Mouse (Mus musculus): ENCODE results near the gene Tango2. TPM values are rescaled to one million over a fixed set of nuclear protein-coding genes. Genes with fewer than 3 reads are reported as not detected.

Gene Tango2
- 20.4 and 27.9 TPM in 2 replicates for polyA plus RNA-seq (2014; fragmentation: Nextera tagmentation; extraction: Ambion mirVana)

- H3K27ac ChIP-seq (replicated peaks; ENCODE audit: low read depth, low read length): no peak within 1 kb of the TSS
- H3K4me1 ChIP-seq (ENCODE audit: control insufficient read depth, insufficient read depth, low read length): no peaks in the 10 kb centered on the region
These were observed at the start of gene Tango2, which contains the start of gene Arvcf for GRCm38 (mm10) chr16:18347931-18348600. Gene Tango2 (minus strand): TSS chr16:18348103. Gene Arvcf (plus strand): TSS chr16:18348182.

GRCm38 (mm10) chr16:18396791-18397621 lies 49.1 kb upstream of the Tango2 start:
- H3K4me1 ChIP-seq (ENCODE audit: control insufficient read depth, insufficient read depth, low read length): peaks cover 17% of the 10 kb centered on the region
- no peak overlapping the region; the same call in 1 of the 2 replicates for H3K4me2 ChIP-seq (ENCODE audit: low read depth, low read length)
- no peak for DNase-seq (ENCODE audit: low spot score)
- no peak overlapping the region for H3K9ac ChIP-seq (replicated peaks; ENCODE audit: low read length)
- WGBS: 92% methylated on average over 27 of the region's 27 CpGs
- no peaks in the 10 kb centered on the region for H3K27me3 ChIP-seq (ENCODE audit: control insufficient read depth, insufficient read depth, low read length)
- H3K27ac ChIP-seq (replicated peaks; ENCODE audit: low read depth, low read length): no peak overlapping the region
- ATAC-seq (replicated peaks; ENCODE audit: insufficient number of reproducible peaks, low FRiP score, low TSS enrichment, low read depth): no peak
- H3K36me3 ChIP-seq (replicated peaks; ENCODE audit: control insufficient read depth, insufficient read depth, low read depth, low read length): peaks cover 8% of the 10 kb centered on the region
- no peak overlapping the region for H3K4me3 ChIP-seq (ENCODE audit: low read depth, low read length)
- no peaks in the 10 kb centered on the region for H3K9me3 ChIP-seq (replicated peaks; ENCODE audit: control insufficient read depth, low read length)

More at GRCm38 (mm10) chr16:18347931-18348600, at the start of gene Tango2, which contains the start of gene Arvcf:
- peak; percentile 88 for ATAC-seq (replicated peaks; ENCODE audit: insufficient number of reproducible peaks, low FRiP score, low TSS enrichment, low read depth)
- no peaks in the 10 kb centered on the region for H3K9me3 ChIP-seq (replicated peaks; ENCODE audit: control insufficient read depth, low read length)
- WGBS: under 1% methylated on average over 44 of the region's 44 CpGs
- H3K27me3 ChIP-seq (ENCODE audit: control insufficient read depth, insufficient read depth, low read length): peaks cover 10% of the 10 kb centered on the region
- peak within 1 kb of the TSS; percentile 94 for H3K4me2 ChIP-seq (ENCODE audit: low read depth, low read length)
- no peaks in the 10 kb centered on the region for H3K36me3 ChIP-seq (replicated peaks; ENCODE audit: control insufficient read depth, insufficient read depth, low read depth, low read length)
- peak within 1 kb of the TSS; percentile 64 for H3K4me3 ChIP-seq (ENCODE audit: low read depth, low read length)
- peak; percentile 95 for DNase-seq (ENCODE audit: low spot score)
- peak within 1 kb of the TSS; percentile 65 for H3K9ac ChIP-seq (replicated peaks; ENCODE audit: low read length)

- no peak overlapping the region for H3K4me2 ChIP-seq (ENCODE audit: low read depth, low read length)
- H3K9ac ChIP-seq (replicated peaks; ENCODE audit: low read length): no peak overlapping the region
- peaks cover 8% of the 10 kb centered on the region for H3K36me3 ChIP-seq (replicated peaks; ENCODE audit: control insufficient read depth, insufficient read depth, low read depth, low read length)
- 84% methylated on average over 2 of the region's 2 CpGs for WGBS
- ATAC-seq (replicated peaks; ENCODE audit: insufficient number of reproducible peaks, low FRiP score, low TSS enrichment, low read depth) (no peak), DNase-seq (ENCODE audit: low spot score) (no peak)
- H3K9me3 ChIP-seq (replicated peaks; ENCODE audit: control insufficient read depth, low read length): no peaks in the 10 kb centered on the region
- H3K4me1 ChIP-seq (ENCODE audit: control insufficient read depth, insufficient read depth, low read length): peaks cover 17% of the 10 kb centered on the region
- no peak overlapping the region for H3K27ac ChIP-seq (replicated peaks; ENCODE audit: low read depth, low read length)
- no peak overlapping the region for H3K4me3 ChIP-seq (ENCODE audit: low read depth, low read length)
- H3K27me3 ChIP-seq (ENCODE audit: control insufficient read depth, insufficient read depth, low read length): no peaks in the 10 kb centered on the region
These were observed 48.3 kb upstream of the Tango2 start for GRCm38 (mm10) chr16:18396201-18396600.

GRCm38 (mm10) chr16:18395620-18396036 lies 47.7 kb upstream of the Tango2 start:
- ATAC-seq (replicated peaks; ENCODE audit: insufficient number of reproducible peaks, low FRiP score, low TSS enrichment, low read depth) (no peak), DNase-seq (ENCODE audit: low spot score) (no peak)
- no peaks in the 10 kb centered on the region for H3K27me3 ChIP-seq (ENCODE audit: control insufficient read depth, insufficient read depth, low read length)
- no peak overlapping the region for H3K4me2 ChIP-seq (ENCODE audit: low read depth, low read length)
- WGBS: 48% methylated on average over 6 of the region's 7 CpGs
- no peak overlapping the region; the same call in 1 of the 2 replicates for H3K9ac ChIP-seq (replicated peaks; ENCODE audit: low read length)
- H3K27ac ChIP-seq (replicated peaks; ENCODE audit: low read depth, low read length): no peak overlapping the region
- peaks cover 8% of the 10 kb centered on the region for H3K36me3 ChIP-seq (replicated peaks; ENCODE audit: control insufficient read depth, insufficient read depth, low read depth, low read length)
- H3K4me3 ChIP-seq (ENCODE audit: low read depth, low read length): no peak overlapping the region
- H3K9me3 ChIP-seq (replicated peaks; ENCODE audit: control insufficient read depth, low read length): no peaks in the 10 kb centered on the region
- H3K4me1 ChIP-seq (ENCODE audit: control insufficient read depth, insufficient read depth, low read length): peaks cover 13% of the 10 kb centered on the region

- ATAC-seq (replicated peaks; ENCODE audit: insufficient number of reproducible peaks, low FRiP score, low TSS enrichment, low read depth) (no peak), DNase-seq (ENCODE audit: low spot score) (peak; percentile 23)
- no peak overlapping the region for H3K9ac ChIP-seq (replicated peaks; ENCODE audit: low read length)
- no peaks in the 10 kb centered on the region for H3K9me3 ChIP-seq (replicated peaks; ENCODE audit: control insufficient read depth, low read length)
- peaks cover 9% of the 10 kb centered on the region for H3K4me1 ChIP-seq (ENCODE audit: control insufficient read depth, insufficient read depth, low read length)
- H3K4me3 ChIP-seq (ENCODE audit: low read depth, low read length): no peak overlapping the region
- H3K4me2 ChIP-seq (ENCODE audit: low read depth, low read length): no peak overlapping the region
- no peak overlapping the region for H3K27ac ChIP-seq (replicated peaks; ENCODE audit: low read depth, low read length)
- no peaks in the 10 kb centered on the region for H3K27me3 ChIP-seq (ENCODE audit: control insufficient read depth, insufficient read depth, low read length)
- WGBS: 28% methylated on average over 11 of the region's 11 CpGs
- peaks cover 8% of the 10 kb centered on the region for H3K36me3 ChIP-seq (replicated peaks; ENCODE audit: control insufficient read depth, insufficient read depth, low read depth, low read length)
These were observed 47.1 kb upstream of the Tango2 start for GRCm38 (mm10) chr16:18394777-18395619.

- H3K27me3 ChIP-seq (ENCODE audit: control insufficient read depth, insufficient read depth, low read length): no peaks in the 10 kb centered on the region
- H3K9me3 ChIP-seq (replicated peaks; ENCODE audit: control insufficient read depth, low read length): no peaks in the 10 kb centered on the region
- H3K4me2 ChIP-seq (ENCODE audit: low read depth, low read length): peak overlapping the region; percentile 96; the same call in 1 of the 2 replicates
- peaks cover 8% of the 10 kb centered on the region for H3K36me3 ChIP-seq (replicated peaks; ENCODE audit: control insufficient read depth, insufficient read depth, low read depth, low read length)
- DNase-seq (ENCODE audit: low spot score): no peak
- peaks cover 9% of the 10 kb centered on the region for H3K4me1 ChIP-seq (ENCODE audit: control insufficient read depth, insufficient read depth, low read length)
- WGBS: 82% methylated on average over 3 of the region's 3 CpGs
- ATAC-seq (replicated peaks; ENCODE audit: insufficient number of reproducible peaks, low FRiP score, low TSS enrichment, low read depth): no peak
- no peak overlapping the region for H3K4me3 ChIP-seq (ENCODE audit: low read depth, low read length)
- no peak overlapping the region for H3K27ac ChIP-seq (replicated peaks; ENCODE audit: low read depth, low read length)
- no peak overlapping the region; the same call in 1 of the 2 replicates for H3K9ac ChIP-seq (replicated peaks; ENCODE audit: low read length)
These were observed 46.2 kb upstream of the Tango2 start for GRCm38 (mm10) chr16:18394056-18394455.

- whole genome bisulfite sequencing: 56% methylated on average over 5 of the region's 5 CpGs
- Histone ChIP-seq H3K4me1 (ENCODE audit: control insufficient read depth, insufficient read depth, low read length) (peaks cover 9% of the 10 kb centered on the region), H3K27me3 (ENCODE audit: control insufficient read depth, insufficient read depth, low read length) (no peaks in the 10 kb centered on the region), H3K36me3 (replicated peaks; ENCODE audit: control insufficient read depth, insufficient read depth, low read depth, low read length) (peaks cover 7% of the 10 kb centered on the region), H3K9ac (replicated peaks; ENCODE audit: low read length) (peak overlapping the region; percentile 85; the same call in 1 of the 2 replicates), H3K4me3 (ENCODE audit: low read depth, low read length) (peak overlapping the region; percentile 83), H3K4me2 (ENCODE audit: low read depth, low read length) (peak overlapping the region; percentile 96), H3K9me3 (replicated peaks; ENCODE audit: control insufficient read depth, low read length) (no peaks in the 10 kb centered on the region), H3K27ac (replicated peaks; ENCODE audit: low read depth, low read length) (no peak overlapping the region)
- ATAC-seq (replicated peaks; ENCODE audit: insufficient number of reproducible peaks, low FRiP score, low TSS enrichment, low read depth): no peak
- DNase-seq (ENCODE audit: low spot score): no peak
These were observed 45.7 kb upstream of the Tango2 start for GRCm38 (mm10) chr16:18393595-18393994.

All from embryonic facial prominence, embryonic 11.5 days (tissue).